Mouse (Mus musculus) hindlimb bud, embryonic 11.5 days (tissue): Measurements from ENCODE around the gene Cfap126.

ENCODE experiments used
- DNase-seq: peaks from one replicate; pipeline ENCODE4 v3.0.0-alpha.2; 2012; ENCODE audit warnings: low read depth, low spot score; ENCODE audit errors: extremely low spot score

Gene Cfap126

DNA sequence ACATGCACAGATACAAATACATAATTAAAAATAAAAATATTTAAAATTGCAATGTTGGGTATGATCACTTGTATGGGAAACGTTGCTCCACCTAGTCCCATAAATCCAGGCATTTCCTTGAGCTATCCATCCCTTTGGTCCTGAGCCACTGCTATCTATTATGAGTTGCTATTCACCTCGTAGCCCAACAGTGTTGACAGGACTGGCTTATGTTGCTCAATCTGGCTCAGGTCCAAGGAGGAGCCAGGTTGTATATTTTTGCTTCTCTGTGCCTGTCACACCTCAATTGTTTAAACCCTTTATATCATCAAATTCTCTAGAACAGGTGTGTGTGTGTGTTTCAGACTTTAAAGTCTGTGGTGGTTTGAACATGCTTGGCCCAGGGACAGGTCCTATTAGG is 23.0 kb upstream of the Cfap126 start:
- no peak for DNase-seq

DNA sequence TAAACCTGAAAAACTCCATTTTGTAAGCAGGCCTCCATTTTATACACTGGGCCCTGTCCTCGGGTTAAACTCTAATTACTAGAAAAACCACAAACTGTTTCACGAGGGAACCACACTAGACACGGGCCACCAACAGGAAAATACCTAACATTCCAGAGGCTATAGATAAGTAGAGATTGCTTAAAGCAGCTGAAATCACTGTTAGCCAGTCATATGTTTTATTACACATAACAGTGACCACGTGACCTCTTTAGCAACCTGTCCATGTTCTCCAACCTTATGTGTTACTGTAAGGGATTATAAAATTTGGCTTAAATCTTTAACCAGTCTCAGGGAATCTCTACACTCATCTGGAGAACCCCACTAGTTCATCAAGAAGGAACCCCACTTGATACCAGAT is 19.3 kb upstream of the Cfap126 start:
- no peak for DNase-seq

DNA sequence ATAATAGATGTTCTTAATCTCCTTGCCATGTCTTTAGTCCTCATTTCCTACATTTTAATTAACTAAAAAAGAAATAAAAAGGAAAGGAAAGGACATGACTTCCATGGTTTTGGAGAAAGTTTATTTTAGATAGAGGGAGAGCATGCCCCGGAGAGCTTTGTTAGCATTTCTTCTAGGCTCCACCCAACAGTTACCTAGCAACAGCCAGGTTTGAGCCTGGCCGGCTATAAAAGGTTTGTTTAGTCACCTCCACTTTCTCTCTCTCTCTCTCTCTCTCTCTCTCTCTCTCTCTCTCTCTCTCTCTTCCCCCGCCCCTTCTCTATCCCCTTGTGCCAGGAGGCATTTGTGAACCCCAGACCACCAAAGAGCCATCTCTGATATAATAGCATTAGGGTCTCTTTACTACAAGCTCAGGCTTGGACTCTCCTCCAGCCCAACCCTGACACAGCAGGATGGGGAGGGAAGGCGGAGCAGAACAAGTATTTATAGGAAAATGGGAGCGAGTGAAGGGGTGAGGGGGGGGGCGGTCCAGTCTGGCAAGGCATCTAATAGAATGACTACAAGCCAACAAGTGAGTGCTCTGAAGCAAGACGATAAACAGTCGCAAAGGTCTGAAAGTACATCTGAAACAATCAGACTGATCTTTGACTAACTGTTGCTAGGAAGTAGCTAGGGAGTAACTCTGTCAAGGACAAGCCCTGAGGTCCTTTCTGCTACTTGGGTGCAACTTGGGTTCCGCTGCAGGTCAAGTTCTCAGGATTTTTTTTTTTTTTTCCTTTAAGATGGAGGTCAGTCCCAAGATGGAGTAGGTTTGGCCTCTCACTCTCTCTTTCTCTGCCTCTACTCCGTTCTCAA is 17.4 kb upstream of the Cfap126 start:
- DNase-seq: no peak

DNA sequence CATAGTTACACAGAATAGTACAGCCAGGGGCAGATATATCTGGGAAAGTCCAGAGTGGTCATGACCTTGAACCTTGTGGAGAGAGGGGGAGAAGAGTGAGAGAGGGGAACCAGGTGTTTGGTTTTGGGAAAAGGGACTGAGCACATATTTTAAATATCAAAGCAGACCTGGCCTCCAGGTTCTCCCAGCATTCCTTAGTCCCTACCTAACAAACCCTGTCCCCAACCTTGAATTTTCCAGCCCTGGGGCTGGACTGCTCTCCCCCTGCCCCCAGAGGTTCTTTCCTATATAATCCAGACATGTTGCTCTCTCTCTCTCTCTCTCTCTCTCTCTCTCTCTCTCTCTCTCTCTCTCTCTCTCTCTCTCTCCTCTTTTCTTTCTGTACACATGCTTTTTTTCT is 16.6 kb upstream of the Cfap126 start:
- no peak for DNase-seq

DNA sequence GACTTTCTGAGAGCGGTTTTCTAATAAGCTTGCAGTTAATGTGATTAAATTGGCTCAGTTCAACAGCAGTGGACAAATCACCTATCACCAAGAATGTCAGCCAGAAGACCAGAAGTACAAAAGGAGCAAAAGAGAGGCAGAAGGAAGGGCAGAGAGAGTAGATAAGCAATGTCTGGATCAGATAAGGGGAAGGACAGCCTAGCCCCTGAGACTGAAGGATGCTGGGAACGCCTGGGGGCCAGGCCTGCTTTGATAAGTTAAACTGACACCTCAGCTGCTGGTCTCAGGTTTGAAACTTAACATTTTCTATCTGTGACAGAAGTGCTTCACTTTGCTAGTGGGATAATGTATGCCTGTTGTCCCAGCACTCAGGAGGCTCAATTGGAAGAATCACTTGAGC is 16.1 kb upstream of the Cfap126 start:
- no peak for DNase-seq

DNA sequence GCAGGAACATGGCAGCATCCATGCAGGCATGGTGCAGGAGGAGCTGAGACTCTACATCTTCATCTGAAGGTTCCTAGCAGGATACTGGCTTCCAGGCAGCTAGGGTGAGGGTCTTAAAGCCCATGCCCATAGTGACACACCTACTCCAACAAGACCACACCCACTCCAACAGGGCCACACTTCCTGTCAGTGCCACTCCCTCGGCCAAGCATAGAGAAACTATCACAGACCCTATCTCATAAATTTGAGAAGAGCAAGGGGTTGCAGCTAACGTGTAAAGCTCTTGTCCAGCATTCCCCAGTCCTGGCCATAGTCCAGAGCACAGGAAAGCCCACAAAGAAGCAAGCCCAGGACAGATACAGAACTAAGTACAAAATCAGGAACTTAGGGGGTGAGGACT is 12.7 kb upstream of the Cfap126 start:
- no peak for DNase-seq

DNA sequence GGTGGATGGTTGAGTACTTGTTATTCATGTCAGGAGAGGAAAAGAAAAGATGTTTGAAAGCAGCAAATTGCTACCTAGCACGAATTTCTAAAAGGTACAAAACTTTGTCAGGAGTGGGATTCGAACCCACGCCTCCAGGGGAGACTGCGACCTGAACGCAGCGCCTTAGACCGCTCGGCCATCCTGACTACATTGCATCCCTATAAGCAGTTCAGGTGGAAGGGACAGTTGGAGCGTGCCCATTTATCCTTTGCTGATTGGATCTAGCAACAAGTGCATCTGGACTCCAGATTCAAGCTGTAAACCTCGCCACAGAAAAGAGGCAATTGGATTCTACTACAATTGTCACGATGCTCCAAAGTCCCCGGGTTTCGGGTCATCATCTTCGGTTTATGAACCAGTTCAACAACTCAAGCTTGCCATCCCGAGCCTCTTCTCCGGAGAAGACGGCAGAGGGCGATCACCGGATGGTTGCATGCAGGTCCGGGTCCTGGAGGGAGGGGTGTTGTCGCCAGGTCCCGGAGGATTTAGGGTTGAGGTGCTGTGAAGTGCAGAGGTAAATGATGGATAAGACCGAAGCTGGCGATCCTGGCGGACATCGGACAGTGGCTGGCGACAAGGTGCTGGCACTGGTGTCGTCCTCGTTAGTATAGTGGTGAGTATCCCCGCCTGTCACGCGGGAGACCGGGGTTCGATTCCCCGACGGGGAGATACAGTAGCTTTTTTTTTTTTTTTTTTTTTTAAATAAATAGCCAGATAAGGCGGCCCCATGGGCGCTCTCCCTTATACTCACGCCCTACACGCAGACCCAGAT is 11.8 kb upstream of the Cfap126 start:
- DNase-seq: peak; percentile 74

DNA sequence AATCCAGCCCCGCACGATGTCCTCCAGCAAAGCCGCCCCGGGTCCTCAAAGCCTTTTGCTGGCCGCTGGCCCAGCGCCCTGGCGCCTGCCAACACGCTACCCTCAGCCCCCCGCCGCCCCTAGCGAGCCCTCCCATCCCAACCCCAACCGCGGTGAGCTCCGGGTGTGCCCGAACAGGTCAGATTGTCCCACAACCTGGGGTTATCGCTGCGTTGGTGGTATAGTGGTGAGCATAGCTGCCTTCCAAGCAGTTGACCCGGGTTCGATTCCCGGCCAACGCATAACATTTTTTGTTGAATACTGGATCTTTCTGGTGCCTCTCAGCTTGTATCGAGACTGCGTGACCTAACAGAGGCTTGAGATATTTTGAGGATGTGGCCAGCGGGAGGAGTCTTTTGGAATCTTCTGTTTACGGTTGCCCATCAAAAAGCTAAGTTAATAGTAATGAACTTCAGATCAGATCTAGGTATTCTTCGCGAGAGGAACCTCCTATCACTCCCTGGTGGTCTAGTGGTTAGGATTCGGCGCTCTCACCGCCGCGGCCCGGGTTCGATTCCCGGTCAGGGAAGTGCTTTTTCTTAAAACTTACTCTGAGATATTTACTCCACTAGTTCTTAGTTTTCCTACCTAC is 11.1 kb upstream of the Cfap126 start:
- DNase-seq: peak; percentile 80

DNA sequence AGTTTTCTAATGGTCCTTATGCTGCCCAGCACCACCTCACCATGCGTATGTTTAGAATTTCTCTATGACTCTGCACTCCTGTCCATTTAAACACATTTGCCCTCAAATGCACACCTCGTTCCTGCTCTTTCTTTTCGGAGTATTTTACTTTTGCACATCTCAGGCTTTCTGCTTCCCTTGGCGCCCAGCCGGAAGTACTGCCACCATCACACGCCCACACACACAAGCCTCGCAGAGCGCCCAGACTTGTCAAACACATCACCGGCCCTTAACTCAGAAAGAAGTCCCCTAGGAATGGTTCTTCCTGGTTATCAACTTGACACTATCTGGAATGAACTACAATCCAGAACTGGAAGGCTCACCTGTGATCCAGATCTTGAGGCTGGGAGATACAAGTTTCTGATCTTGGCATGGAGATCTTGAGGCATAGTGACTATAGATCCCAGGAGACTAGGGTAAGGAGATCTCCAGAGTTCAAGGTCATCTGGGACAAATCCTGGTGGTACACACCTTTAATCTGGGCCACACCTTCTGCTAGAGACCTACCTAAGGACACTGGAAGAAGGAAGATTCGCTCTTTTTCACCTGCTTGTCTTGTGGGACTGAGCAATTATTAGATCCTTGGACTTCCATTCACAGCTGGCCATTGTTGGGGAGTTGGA is 10.4 kb upstream of the Cfap126 start:
- no peak for DNase-seq

DNA sequence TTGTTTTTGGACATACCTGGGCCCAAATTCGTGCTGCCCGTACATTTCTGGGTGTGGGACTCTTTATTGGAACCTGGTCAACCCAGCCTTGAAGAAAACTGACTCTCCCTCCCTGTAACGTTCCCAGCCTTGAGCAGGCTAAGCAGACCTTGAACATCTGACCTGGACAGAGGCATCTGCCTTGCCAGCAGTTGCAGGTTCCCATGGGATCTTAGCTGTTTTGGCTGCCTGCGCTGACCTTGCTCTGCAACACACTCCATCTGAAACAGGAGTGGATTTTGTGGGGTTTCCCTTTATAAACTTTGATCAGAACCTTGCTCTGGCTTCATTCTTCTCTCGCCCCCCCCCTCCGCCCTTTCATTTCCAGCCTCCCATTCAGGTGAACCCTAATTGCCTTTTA is 8.5 kb upstream of the Cfap126 start:
- DNase-seq: no peak

DNA sequence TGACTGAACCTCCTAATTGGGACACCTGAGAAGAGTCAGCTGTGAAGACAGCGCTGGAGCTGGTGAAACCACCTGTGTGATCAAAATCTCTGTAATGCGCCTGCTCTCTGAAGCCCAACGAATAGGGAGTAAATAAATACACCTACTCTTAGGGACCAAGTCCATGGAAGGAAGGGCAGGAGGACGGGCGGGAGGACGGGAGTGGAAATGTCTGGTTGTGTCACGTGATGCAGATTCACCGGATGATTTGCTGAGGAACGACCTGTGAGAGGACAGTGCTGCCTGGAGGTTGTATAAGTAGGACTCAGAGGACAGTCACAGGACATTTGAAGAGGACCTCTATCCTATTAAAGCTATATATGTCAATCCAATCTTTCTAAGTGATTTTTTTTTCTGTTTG is 4.1 kb upstream of the Cfap126 start:
- DNase-seq: no peak

DNA sequence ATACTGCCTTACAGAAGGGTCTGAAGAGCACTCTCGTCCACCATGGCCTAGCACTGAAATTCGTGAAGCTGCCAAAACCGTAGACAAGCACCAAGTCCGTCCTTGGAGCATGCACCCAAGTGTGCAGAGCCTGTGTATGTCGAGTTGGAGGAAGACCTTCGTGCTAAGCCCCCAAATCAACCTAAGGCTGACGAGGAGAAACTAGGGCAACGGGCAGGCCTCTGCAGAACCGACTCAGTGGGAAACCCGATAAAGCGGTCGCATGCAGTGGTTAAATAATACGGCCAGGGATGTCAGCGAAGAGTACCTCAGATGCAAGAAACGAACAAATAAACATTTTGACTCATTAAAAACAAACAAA is 3.1 kb upstream of the Cfap126 start:
- DNase-seq: no peak

DNA sequence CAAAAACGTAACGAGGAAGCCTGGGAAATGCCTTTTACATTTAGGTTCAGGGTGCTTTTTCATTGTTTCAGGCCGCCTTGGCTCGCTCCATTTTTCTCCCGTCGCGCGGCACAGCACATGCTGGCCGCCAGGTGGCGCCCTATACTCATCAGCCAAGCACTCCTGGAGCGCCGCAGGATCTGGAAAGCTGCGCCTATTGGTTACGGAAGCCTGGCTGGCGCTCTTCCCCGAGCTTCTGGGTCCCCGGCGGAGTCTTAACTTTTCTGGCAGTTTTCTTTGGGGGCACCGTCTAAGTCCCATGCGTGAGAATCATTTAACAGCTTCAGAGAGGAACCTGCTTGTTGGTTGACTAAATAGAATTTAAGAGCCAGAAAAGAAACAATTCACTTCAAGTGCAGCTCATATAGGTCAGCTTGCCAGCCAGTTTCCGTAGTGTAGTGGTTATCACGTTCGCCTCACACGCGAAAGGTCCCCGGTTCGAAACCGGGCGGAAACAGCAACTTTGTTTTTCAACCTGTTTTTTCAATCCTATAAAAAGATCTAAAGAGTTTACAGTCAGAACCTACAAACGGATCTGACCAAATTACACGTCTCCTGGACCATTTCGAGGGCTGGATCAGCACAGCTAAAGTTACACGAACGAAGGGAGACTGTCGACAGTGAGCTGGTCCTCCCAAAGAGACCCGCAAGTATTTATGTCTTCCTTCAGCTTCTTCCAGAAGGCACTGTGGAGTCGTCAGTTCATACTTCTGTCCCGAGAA is 2.5 kb upstream of the Cfap126 start:
- DNase-seq: peak; percentile 93

DNA sequence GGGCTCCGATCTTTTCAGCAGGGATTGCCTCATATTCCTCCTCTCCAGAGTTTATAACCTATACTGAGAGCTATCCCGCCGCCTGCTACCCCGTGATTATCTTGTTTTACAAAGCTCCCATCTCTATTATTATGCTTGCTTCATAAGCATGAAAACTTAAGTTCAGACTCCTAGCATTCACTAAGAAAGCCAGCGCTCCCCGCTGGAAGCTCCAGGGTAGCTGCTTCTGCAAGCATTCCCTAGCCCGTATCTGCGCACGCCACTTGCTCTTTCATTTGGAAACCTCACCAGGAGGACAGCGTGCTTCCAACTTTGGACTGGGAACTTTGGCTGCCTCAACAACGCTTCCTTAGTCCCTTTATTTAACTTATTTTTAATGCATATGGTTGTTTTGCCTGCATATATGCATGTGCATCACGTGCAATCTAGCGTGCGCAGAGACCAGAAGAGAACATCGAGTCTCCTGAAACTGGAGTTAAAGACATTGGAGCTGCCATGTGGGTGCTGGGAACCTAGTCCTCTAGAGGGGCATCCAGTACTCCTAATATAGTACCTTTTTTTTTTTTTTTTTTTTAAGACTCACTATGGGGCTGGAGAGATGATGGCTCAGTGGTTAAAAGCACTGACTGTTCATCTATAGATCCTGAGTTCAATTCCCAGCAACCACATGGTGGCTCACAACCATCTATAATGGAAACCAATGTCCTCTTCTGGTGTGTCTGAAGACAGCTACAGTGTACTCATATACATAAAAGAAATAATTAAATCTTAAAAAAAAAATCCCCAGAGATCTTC is 1.7 kb upstream of the Cfap126 start:
- peak; percentile 50 for DNase-seq

DNA sequence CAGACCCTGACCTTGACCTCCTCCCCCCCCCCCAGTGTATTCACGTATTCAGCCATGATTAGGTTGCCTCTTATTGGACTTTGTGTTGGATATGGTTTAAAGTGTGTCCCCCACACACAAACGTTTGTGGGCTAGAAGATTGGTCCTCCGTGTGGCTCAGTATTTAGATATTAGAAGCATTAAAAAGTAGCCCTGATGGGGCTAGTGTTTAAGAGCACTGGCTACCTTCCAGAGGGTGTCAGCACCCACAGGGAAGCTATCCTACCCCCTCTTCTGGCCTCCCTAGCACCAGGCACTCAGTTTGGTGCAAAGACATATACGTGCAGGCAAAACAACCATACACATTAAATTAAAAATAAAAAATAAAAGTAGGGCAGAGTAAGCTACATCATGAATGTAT is 732 bp upstream of the Cfap126 start:
- DNase-seq: no peak

DNA sequence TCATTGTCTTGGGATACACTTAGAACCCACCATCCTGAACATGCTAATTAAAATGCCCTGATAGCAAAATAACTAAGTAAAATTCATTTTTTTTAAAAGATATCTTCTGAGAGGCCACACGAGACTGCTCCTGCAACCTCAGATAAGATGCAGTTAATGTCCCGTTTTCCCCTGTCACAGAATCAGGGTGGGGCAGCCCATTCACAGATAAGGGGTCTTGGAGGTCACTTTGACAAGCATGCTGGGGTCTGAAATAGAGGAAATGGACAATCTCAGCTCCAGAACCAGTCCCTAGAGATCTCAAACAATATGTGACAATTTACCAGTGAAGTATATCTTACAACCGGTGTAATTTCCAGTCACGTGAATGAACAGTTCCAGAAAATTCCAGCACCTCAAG is 2.6 kb downstream of the Cfap126 start:
- DNase-seq: no peak

DNA sequence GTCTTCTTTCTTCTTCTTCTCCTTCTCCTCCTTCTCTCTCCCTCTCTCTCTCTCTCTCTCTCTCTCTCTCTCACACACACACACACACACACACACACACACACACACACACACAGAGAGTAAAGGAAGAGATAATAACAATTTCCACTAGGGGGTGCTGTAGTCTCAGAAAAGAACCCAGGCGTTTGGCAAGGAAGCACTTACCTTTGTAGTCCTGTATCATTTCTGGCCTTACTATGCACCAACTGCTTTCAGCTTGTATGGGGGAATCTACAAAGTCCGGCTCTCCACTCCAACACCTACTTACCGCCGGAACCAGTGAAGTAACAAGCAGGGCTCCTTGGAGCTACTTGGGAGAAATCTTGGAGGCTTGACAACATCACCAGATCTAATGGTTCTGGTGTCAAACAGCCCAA is 4.6 kb downstream of the Cfap126 start:
- DNase-seq: peak; percentile 96

DNA sequence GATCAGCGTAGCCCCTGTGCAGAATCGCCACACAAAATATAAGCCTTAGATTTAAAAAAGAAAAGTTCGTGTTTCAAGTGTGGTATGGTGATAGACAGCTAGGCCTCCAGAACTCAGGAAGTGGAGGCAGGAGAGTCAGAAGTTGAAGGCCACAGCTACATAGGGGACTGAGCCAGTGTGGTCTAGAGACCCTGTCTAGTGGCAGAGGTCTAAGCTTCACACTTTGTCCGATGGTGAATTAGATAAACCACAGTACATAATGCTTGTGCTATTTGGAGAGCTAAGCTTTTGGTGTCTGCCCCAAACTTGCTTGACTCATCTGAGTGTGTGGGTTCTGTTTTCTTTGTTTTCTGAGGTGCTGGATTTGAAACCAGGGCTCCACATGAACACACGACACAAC is 5.3 kb downstream of the Cfap126 start:
- DNase-seq: no peak

DNA sequence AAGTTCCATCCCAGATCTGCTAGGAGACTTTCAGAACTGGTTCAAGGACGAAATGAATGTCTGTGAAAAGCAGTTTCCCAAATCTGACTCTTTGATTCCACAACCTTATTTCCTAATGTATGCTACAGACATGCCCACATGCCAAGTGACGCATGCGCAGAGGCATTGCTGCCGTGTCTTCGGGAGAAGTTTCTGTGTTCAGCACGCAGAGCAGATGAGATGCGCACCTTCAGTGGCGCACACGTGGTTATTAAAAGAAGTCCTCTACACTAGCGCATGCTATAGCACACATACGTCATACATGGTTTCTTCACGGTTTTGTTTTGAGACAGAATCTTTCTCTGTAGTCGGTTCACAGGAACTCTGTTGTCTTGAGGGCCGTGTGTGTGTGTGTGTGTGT is 5.7 kb downstream of the Cfap126 start:
- no peak for DNase-seq

DNA sequence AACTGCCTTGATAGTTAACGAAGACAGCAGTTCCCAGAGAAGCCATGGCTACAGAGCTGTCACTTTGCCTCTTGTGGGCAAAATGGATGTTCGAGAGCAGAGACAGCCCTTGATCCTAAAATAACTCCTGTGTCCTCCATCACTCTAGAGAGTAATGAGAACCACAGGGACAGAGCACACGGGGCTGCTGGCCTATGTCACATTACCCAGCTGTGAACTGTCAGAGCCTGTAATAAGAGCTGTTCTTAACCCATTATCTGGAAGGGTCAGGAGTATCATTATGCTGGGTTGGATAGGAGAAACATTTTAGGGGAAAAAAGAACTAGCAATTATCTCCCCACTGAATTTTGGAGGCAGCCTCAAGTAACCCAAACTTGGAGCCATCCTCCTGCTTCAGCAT is 7.2 kb downstream of the Cfap126 start:
- DNase-seq: no peak
